ENCODE assay signal across 14 mouse cellular contexts in the genomic region with DNA sequence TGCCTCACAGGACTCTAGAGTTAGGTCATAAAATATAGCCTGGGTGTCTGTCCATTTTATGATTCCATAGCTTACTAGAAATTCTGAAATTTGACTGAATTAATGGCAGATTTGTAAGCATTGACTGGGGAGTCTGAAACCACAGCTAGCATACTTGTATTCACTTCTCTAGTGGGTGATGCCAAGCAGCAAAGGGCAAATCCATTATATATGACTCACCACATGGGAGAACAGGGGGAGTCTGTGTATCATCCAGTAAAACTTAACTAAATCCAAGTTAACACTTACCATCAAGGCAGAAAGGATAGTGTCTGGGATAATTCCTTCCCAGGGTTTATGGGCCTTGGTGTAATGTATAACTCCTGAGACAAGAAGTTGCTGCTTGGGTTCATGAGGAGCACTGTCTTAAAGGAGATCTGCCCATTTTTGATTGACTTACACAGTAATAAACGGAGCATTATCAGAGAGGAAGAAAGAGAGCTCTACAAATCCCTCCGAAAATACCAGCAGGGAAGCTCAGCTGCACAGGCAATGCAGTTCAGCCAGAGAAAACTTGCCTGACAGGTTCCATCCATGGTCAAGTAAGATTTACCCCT.
"Had no signal": no experiment of that assay in that cellular context is flagged by ENCODE, and none has a peak within 500 bp of the region (broad histone marks: within the 10 kb centered on the region; RNA-seq: fewer than 3 reads in every experiment).

No protein-coding gene starts in this region.

- H3K27me3 ChIP-seq: kidney, embryonic 15.5 days; liver, embryonic 15.5 days; midbrain, embryonic 12.5 days; neural tube, embryonic 13.5 days had no signal

- H3K4me3 ChIP-seq: kidney, embryonic 15.5 days; left cerebral cortex, adult 2 months; limb, embryonic 10.5 days; liver, embryonic 15.5 days; midbrain, embryonic 12.5 days; neural tube, embryonic 13.5 days had no signal

- ATAC-seq: midbrain, embryonic 16.5 days had no signal

- H3K4me1 ChIP-seq: liver, embryonic 15.5 days had no signal

- H3K9me3 ChIP-seq: kidney, embryonic 15.5 days; limb, embryonic 10.5 days; liver, embryonic 15.5 days; midbrain, embryonic 12.5 days; neural tube, embryonic 13.5 days had no signal

- H3K27ac ChIP-seq: kidney, embryonic 15.5 days; left cerebral cortex, adult 2 months; limb, embryonic 10.5 days; liver, embryonic 15.5 days; midbrain, embryonic 12.5 days; neural tube, embryonic 13.5 days; stomach, postnatal 0 days had no signal

- DNase-seq: kidney, postnatal 25 days; lung, adult 2 months; lung, postnatal 14 days; thymus, adult 18-20 months; thymus, postnatal 25 days had no signal

- H3K4me2 ChIP-seq: kidney, embryonic 15.5 days; liver, embryonic 11.5 days; liver, embryonic 15.5 days; midbrain, embryonic 12.5 days; neural tube, embryonic 13.5 days had no signal

- H3K9ac ChIP-seq: kidney, embryonic 15.5 days; liver, embryonic 15.5 days; midbrain, embryonic 12.5 days; neural tube, embryonic 13.5 days had no signal

- H3K36me3 ChIP-seq: kidney, embryonic 15.5 days; limb, embryonic 10.5 days; liver, embryonic 15.5 days; midbrain, embryonic 12.5 days; neural tube, embryonic 13.5 days had no signal
